Mouse (Mus musculus): ENCODE results near the gene Eva1b. TPM values are rescaled to one million over a fixed set of nuclear protein-coding genes. Genes with fewer than 3 reads are reported as not detected.

Eva1b gene
- polyA plus RNA-seq, 1 experiment from 2014 or later, result 151 TPM

DNA sequence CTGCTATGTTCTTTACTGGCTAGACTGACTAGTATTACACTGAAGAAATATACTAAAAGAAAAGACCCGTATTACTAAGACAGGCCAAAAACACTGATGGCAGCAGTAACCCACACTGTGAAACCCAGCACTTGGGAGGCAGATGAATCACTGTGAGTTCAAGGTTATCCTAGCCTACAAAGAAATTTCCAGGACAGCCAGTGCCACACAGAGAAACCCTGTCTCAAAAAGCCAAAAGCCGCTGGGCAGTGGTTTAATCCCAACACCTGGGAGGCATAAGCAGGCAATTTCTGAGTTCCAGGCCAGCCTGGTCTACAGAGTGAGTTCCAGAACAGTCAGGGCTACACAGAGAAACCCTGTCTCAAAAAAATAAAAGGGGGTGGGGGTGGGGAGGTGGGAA lies 43.1 kb downstream of the Eva1b start:
- WGBS, result 90% methylated on average over 2 of the region's 2 CpGs
- ATAC-seq, result no peak
- H3K27ac ChIP-seq (ENCODE audit: low read length), result no peak overlapping the region
- no peak overlapping the region for H3K9ac ChIP-seq (replicated peaks; ENCODE audit: low read depth)
- TF ChIP-seq CTCF (IDR thresholded peaks at IDR 0.05) (no peak), EP300 (IDR thresholded peaks at IDR 0.05) (no peak)
- H3K4me3 ChIP-seq (ENCODE audit: low read depth, low read length), result no peak overlapping the region
- H3K4me2 ChIP-seq (replicated peaks; ENCODE audit: low read depth, low read length), result no peak overlapping the region
- H3K4me1 ChIP-seq (ENCODE audit: insufficient read depth, low read depth, low read length), result no peaks in the 10 kb centered on the region
- H3K36me3 ChIP-seq (ENCODE audit: insufficient read depth, low read length), result peaks cover 25% of the 10 kb centered on the region
- no peaks in the 10 kb centered on the region for H3K27me3 ChIP-seq (replicated peaks; ENCODE audit: insufficient read depth, low read length)
- H3K9me3 ChIP-seq (ENCODE audit: low read length), result no peaks in the 10 kb centered on the region
- DNase-seq (ENCODE audit: low spot score), result no peak

DNA sequence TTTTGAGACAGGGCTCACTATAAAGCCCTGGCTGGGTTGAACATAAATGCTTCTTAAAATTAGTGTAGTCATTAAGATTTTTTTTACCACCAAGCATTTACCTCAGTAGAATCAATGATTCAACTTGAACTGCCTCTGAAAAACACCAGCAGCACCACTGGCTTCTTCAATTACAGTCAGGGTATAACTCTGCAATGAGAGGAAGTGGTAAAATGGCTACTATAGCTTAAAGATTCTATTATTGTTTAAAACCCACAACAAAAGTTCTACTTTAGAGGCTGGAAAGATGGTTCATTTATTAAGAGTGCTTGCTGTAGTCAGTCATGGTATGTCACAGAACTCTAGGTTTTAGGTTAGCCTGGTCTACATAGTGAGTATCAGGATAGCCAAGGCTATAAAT lies 46.7 kb downstream of the Eva1b start:
- TF ChIP-seq CTCF (IDR thresholded peaks at IDR 0.05) (no peak), EP300 (IDR thresholded peaks at IDR 0.05) (no peak)
- Histone ChIP-seq H3K4me2 (replicated peaks; ENCODE audit: low read depth, low read length) (no peak overlapping the region), H3K9ac (replicated peaks; ENCODE audit: low read depth) (no peak overlapping the region), H3K9me3 (ENCODE audit: low read length) (no peaks in the 10 kb centered on the region), H3K27ac (ENCODE audit: low read length) (no peak overlapping the region), H3K4me3 (ENCODE audit: low read depth, low read length) (no peak overlapping the region), H3K36me3 (ENCODE audit: insufficient read depth, low read length) (peaks cover 22% of the 10 kb centered on the region), H3K27me3 (replicated peaks; ENCODE audit: insufficient read depth, low read length) (no peaks in the 10 kb centered on the region), H3K4me1 (ENCODE audit: insufficient read depth, low read depth, low read length) (peaks cover 8% of the 10 kb centered on the region; the same call in 1 of the 2 replicates)
- DNase-seq (ENCODE audit: low spot score) (no peak), ATAC-seq (no peak)

DNA sequence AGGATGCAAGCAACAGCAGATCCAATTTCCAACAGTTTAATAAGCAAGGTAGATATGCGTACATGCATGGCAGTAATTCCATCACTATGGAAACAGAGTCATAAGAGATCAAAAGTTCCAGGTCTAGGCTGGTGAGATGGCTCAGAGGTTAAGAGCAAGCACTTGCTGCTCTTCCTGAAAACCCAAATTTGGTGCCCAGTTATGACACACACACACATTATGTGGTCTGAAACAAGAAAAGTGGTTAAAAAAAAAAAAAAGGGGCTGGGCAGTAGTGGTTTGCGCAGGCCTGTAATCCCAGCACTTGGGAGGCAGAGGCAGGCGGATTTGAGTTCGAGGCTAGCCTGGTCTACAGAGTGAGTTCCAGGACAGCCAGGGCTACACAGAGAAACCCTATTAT lies 47.4 kb downstream of the Eva1b start:
- peaks cover 14% of the 10 kb centered on the region for H3K4me1 ChIP-seq (ENCODE audit: insufficient read depth, low read depth, low read length)
- TF ChIP-seq EP300 (IDR thresholded peaks at IDR 0.05), result no peak
- no peak for TF ChIP-seq CTCF (IDR thresholded peaks at IDR 0.05)
- WGBS, result 95% methylated on average over 4 of the region's 4 CpGs
- peaks cover 20% of the 10 kb centered on the region for H3K36me3 ChIP-seq (ENCODE audit: insufficient read depth, low read length)
- DNase-seq (ENCODE audit: low spot score) (no peak), ATAC-seq (no peak)
- no peak overlapping the region for H3K27ac ChIP-seq (ENCODE audit: low read length)
- no peaks in the 10 kb centered on the region for H3K27me3 ChIP-seq (replicated peaks; ENCODE audit: insufficient read depth, low read length)
- H3K9me3 ChIP-seq (ENCODE audit: low read length), result no peaks in the 10 kb centered on the region
- H3K4me2 ChIP-seq (replicated peaks; ENCODE audit: low read depth, low read length), result no peak overlapping the region
- no peak overlapping the region for H3K9ac ChIP-seq (replicated peaks; ENCODE audit: low read depth)
- H3K4me3 ChIP-seq (ENCODE audit: low read depth, low read length), result no peak overlapping the region

DNA sequence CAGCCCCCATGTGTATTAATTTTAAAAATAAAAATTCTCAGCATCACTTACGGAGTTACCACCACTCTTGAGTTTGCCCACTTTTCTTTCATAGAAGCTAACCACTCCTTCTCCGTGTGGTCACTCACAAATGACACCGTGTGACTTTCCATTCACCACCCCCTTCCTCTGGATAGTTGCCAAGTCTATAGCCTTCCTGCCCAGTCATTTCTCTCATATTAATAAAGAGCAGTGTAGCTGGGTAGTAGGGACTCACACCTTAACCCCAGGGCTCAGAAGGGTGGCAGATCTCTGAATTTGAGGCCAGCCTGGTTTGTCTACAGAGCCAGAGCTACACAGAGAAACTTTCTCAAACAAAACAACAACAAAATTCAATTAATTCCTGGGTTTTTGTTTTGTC lies 49.9 kb downstream of the Eva1b start:
- DNase-seq (ENCODE audit: low spot score) (peak; percentile 61), ATAC-seq (no peak)
- Histone ChIP-seq H3K36me3 (ENCODE audit: insufficient read depth, low read length) (peaks cover 11% of the 10 kb centered on the region), H3K4me1 (ENCODE audit: insufficient read depth, low read depth, low read length) (peaks cover 19% of the 10 kb centered on the region), H3K27me3 (replicated peaks; ENCODE audit: insufficient read depth, low read length) (no peaks in the 10 kb centered on the region), H3K9me3 (ENCODE audit: low read length) (no peaks in the 10 kb centered on the region), H3K4me3 (ENCODE audit: low read depth, low read length) (no peak overlapping the region), H3K9ac (replicated peaks; ENCODE audit: low read depth) (no peak overlapping the region), H3K27ac (ENCODE audit: low read length) (no peak overlapping the region), H3K4me2 (replicated peaks; ENCODE audit: low read depth, low read length) (no peak overlapping the region)
- WGBS, result 25% methylated on average over 3 of the region's 3 CpGs
- no peak for TF ChIP-seq CTCF (IDR thresholded peaks at IDR 0.05)
- no peak for TF ChIP-seq EP300 (IDR thresholded peaks at IDR 0.05)

Other genes with a start within 250 kb of the Eva1b start
- 3.4 and 3.7 TPM in 2 replicates for gene Csf3r, start 123.2 kb upstream of the Eva1b start, polyA plus RNA-seq (2015; fragmentation: Nextera tagmentation; extraction: Ambion mirVana)
- 63.5 and 74.9 TPM in 2 replicates for gene Mrps15, start 100.8 kb upstream of the Eva1b start, polyA plus RNA-seq (2015; fragmentation: Nextera tagmentation; extraction: Ambion mirVana)
- gene Oscp1, start 89.2 kb upstream of the Eva1b start, polyA plus RNA-seq (2015; fragmentation: Nextera tagmentation; extraction: Ambion mirVana), result 11.8 and 12.3 TPM in 2 replicates
- gene Lsm10, start 51.1 kb upstream of the Eva1b start, polyA plus RNA-seq (2015; fragmentation: Nextera tagmentation; extraction: Ambion mirVana), result 62.2 and 64.1 TPM in 2 replicates
- gene Stk40, start 43.8 kb upstream of the Eva1b start, polyA plus RNA-seq (2015; fragmentation: Nextera tagmentation; extraction: Ambion mirVana), result 26.7 and 30.6 TPM in 2 replicates
- 23.3 and 30.7 TPM in 2 replicates for gene Sh3d21, start 15.7 kb downstream of the Eva1b start, polyA plus RNA-seq (2015; fragmentation: Nextera tagmentation; extraction: Ambion mirVana)
- gene Thrap3, start 55.0 kb downstream of the Eva1b start, polyA plus RNA-seq (2015; fragmentation: Nextera tagmentation; extraction: Ambion mirVana), result 98.6 and 112 TPM in 2 replicates
- gene Map7d1, start 108.6 kb downstream of the Eva1b start, polyA plus RNA-seq (2015; fragmentation: Nextera tagmentation; extraction: Ambion mirVana), result 27.2 and 33.3 TPM in 2 replicates
- 95.9 and 97.9 TPM in 2 replicates for gene Trappc3, start 114.6 kb downstream of the Eva1b start, polyA plus RNA-seq (2015; fragmentation: Nextera tagmentation; extraction: Ambion mirVana)
- 1.4 and 1.9 TPM in 2 replicates for gene Col8a2, start 139.0 kb downstream of the Eva1b start, polyA plus RNA-seq (2015; fragmentation: Nextera tagmentation; extraction: Ambion mirVana)
- gene Adprhl2, start 174.0 kb downstream of the Eva1b start, polyA plus RNA-seq (2015; fragmentation: Nextera tagmentation; extraction: Ambion mirVana), result 40.9 and 42.1 TPM in 2 replicates
- gene Tekt2, start 177.9 kb downstream of the Eva1b start, polyA plus RNA-seq (2015; fragmentation: Nextera tagmentation; extraction: Ambion mirVana), result 14.6 and 15.7 TPM in 2 replicates

Data from lung, postnatal 0 days (tissue).